Mouse (Mus musculus): ENCODE measurements around the gene Bgn.

Bgn gene

GRCm38 (mm10) chrX:73483484-73483810 is at the start of gene Bgn:
Gene Bgn, plus strand, starts transcription at chrX:73483602.
- peak; percentile 41 for DNase-seq

DNA sequence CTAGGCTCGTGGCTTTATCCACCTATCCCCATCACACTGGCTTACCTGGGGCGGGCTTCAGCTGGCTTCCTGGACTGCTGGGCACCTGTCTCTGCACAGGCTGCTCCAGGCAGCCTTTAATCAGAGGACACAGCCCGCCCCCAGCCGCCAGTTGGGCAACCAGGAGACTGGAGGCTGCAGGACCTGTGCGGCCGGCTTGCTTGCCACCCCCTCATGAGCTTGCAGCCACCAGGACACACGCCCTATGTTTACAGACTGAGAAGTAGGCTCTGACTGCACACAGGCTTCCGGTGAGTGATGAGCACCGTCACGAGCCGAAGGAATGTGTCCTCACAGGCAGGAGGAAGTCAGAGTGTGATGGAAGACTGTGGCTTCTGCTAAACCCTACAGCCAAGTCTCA is 48.1 kb upstream of the Bgn start, which contains the start of gene Trex2:
Gene Trex2, minus strand, starts transcription at position 93 of the 400 bp plus-strand sequence.
- DNase-seq = no peak

DNA sequence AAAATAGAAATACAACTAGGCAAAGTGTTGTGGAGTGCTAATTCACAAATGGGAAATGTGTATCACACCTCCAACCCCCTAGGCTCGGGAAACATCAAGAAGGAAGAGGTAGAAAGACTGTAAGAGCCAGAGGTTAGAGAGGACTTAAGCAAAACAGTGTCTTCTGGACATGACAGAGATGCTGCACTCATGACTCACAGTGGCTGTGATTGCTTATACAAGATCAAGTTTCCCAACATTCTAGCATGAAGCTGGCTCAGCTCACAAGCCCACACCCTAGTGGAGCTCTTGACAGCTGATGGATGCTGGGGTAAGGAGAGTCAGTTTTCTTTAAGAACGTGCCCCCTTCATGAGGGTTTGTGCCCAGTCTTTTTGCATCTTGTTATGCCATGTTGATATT is 42.0 kb upstream of the Bgn start:
- DNase-seq = no peak

DNA sequence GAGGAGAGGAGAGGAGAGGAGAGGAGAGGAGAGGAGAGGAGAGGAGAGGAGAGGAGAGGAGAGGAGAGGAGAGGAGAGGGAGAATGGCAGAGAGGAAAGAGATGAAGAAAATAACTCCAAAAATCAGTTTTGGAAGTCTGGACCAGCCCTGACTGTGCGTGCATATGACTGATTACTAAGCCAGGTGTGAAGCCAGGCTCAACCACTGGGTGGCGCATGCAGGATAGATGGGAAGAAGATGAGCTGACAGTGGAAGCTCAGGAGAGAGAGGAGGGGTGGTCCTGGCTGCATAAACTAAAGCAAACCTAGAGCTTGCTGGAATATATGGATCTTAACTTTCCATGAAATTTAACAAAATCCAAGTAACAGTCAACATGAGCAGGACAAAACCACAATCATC is 31.5 kb upstream of the Bgn start:
- DNase-seq = peak; percentile 54

GRCm38 (mm10) chrX:73458877-73459392 is 24.5 kb upstream of the Bgn start, which contains the start of gene Haus7:
Gene Haus7, minus strand, starts transcription at chrX:73459044.
- DNase-seq = peak; percentile 94

- DNase-seq = no peak
Measured at GRCm38 (mm10) chrX:73460792-73461191, 22.6 kb upstream of the Bgn start.

GRCm38 (mm10) chrX:73465483-73466186 is 17.8 kb upstream of the Bgn start:
- no peak for DNase-seq

DNA sequence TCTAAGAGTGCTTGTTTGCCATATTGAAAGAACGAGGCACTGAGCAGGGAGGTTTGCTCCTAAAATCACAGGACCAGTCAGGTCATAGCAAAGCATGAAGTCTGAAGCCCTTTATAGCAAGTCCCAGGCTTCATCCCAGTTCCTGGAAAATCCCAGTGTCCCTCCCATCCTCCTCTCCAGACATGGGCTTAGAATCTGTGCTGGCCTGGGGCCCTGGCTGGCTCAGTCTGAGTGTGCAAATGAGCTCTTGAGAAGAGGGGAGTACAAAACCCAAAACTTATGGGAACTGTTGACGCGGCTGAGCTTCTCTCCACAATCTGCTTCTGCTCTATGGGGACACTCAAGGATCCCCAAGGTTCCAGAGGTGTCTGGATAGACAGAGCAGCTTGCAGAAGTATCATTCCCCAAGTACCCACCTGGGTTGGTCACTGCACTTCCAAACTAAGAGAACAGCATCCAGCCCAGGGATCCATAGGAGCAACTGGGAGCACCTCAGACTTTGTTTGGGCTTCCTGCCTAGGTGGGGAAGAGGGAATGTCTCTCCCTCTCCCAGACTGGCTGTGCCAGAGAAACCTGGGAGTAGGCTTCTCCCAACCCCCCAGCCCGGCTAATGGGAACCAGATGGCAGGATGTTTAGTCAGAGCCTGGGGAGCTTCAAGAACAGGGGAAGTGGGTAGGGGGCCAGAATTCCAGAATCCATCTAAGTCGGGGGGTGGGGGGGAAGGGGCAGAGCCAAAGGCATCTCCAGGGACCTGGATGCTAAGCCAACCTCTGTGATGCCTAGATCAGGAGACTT is 15.8 kb upstream of the Bgn start:
- no peak for DNase-seq

DNA sequence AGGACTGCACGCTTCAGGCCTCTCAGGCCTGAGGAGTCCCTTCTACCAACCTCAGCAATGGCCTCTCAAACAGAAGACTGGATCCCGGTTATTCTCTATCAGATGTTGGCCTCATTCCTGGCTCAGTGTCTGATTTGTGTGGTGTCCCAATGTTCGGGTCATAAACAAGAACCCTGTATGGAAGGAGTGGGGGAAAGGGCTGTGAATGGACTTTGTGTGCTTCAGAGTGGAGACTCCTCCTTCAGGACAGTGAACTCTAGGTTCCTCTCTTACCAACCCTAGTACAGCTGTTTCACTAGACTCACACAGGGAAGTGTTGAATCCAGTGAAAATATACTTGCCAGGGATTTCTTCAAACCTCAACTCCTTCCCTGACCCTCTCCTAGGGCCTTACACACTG is 15.1 kb upstream of the Bgn start:
- DNase-seq = no peak

DNA sequence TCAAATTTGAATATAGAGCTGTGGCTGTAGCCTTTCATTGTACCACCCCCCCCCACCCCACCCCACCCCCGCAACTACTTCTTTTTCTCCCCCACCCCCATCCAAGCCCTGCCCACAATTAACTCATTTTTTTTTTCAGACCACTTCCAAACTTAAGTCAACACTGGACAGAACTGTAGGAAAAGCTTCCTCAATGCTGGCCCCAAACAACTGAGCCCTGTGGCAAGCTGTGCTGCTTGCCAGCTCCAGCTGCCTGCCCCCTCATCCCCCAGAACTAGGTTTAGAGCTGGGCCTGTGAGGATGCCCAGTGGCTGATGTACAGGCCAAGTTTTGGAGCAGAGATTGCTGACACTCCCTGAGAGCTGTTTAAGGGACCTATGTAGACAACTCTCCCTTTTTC is 14.7 kb upstream of the Bgn start:
- no peak for DNase-seq

DNA sequence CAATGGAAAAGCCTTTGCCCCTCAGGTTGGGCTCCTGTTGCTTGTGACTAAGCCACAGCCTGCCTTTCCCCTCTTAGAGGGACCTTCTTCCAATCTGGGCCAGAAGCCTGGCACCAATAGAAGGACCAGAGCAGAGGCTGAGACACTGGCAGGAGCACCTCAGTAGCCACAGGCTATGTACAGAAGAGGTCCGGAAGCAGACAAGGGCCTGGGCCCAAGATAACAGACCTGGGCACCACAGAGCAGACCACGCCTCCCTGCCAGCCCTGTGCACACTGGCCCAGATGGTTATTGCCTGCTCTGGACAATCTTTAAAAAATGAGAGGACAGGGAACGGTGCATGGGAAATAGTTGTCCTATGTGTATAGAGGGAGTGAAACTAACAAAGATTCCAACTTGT is 11.6 kb upstream of the Bgn start:
- no peak for DNase-seq

DNA sequence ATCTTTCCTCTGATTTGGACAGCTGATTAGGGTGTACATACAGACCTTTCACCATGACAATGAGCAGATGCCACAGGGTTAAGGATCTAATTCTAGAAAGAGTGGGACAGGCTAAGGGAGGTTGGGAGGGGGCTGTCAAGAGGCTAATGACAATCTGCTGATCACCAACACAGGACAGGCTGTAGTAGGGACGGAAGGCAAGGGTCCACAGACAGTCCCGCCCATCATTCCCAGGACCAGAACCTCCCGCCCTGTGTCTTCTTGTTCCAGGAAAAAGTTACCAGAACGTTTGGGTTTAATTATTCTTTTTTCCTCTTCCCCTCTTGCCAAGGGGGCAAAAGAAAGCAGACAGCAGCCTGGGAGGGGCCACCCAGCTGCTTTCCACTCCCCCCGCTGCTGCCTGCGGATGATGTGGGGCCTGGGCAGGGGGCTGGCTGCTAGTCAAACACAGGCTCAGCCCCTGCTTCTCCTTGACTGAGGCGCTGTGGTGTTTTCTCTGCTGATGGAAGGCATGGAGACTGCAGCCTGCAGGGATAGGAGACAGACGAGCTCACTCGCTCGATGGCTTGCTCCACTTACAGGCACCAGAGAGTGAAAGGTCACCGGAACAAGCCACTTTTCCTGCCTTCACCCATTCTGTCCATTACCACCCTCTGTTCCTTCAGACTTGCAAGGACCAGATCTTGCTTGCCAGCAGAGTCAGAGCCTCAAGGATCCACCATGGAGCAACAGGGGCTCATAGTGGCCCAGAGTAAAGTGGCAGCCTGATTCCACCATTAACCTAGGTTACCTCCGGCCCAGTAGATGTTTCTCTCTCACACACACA is 8.8 kb upstream of the Bgn start:
- no peak for DNase-seq

DNA sequence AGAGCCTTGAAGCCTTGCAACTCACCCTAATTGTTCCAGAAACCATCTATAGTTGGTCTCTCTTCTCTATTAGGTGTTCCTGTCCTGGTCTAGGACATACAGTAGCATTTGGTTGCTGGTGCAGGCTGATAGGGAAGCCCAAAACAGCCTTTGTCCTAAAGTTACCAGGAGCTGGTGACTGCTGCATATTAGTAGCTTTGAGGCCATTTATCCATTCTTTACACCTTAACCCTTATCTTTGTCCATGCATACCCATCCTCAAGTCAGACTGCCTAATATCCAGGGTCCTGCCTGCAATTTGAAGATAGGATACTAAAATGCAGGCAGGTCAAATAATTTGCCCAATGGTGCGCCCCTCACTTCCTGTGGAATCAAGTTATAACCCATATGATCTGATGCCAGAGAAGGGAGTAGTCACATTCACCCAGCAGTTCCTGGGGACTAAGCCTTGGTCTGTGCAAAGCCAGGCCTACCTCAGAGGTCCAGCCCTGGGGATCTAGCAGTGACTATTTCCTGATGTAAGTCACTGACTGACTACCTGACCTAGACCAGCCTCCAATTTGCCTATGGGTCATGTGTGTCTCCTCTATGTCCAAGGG is 7.6 kb upstream of the Bgn start:
- no peak for DNase-seq

DNA sequence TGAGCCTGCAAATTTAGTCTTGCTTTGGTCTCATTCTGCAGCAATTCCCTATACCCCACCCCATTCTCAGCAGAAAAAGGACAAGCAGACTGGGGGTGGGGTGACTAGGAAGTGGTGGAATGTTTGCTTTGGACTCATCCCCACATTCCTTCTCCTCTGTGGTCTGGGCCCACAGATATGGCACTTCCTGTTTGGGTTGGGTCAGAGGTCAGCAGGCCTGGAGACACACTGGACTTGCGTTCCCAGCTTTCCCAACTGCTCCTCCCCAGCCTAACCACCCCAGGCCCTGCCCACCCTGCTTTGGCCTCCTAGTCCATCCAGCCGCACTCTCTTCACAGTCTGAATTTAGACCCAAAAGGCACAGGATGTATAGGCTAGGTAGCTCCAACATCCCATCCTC is 6.8 kb upstream of the Bgn start:
- DNase-seq = peak; percentile 83

DNA sequence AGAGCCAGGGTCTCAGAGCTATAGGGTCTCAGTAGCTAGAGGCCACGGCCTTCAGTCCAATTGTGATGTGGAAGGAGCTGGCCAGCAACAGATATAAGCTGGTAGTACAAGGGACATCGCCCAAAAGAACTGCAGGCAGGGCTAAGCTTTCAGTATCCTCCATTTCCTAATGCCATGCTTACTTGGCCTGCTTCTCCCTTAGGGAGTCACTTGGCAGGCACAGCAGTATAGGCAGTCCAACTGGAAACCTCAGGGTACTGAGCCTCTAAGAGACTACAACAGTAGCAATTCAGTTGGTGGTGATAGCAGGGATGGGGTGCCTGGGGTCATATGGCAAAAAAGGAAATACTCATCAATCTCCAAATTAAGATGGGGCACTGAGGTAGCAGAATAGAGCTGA is 5.9 kb upstream of the Bgn start:
- no peak for DNase-seq

DNA sequence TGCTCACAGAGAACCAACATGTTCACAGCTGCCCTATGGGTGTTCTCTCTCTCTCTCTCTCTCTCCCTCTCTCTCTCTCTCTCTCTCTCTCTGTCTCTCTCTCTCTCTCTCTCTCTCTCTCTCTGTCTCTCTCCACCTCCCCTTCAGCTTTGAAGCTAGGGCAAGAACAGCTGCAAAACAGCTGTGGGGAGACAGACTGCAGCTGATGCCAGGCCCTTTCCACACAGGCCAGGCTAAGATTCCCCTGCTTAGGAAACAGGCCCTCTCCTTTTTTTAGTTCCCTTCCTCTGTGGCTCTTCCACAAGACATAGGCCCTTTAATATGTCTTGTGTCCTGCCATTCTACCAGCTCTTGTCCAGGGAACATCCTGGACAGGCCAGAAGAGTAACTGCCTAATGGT is 3.7 kb upstream of the Bgn start:
- DNase-seq = peak; percentile 25

GRCm38 (mm10) chrX:73480334-73480733 is 3.1 kb upstream of the Bgn start:
- peak; percentile 53 for DNase-seq

GRCm38 (mm10) chrX:73482643-73483483 is 539 bp upstream of the Bgn start:
- no peak for DNase-seq

- DNase-seq = no peak
Measured at GRCm38 (mm10) chrX:73484076-73484475, 674 bp downstream of the Bgn start.

GRCm38 (mm10) chrX:73484870-73485269 is 1.5 kb downstream of the Bgn start:
- DNase-seq = no peak

GRCm38 (mm10) chrX:73486920-73487319 is 3.5 kb downstream of the Bgn start:
- no peak for DNase-seq

- no peak for DNase-seq
Measured at GRCm38 (mm10) chrX:73490186-73490585, 6.8 kb downstream of the Bgn start.

Data from kidney, postnatal 14 days (tissue).